Mouse (Mus musculus) testis, adult 2 months (tissue): ENCODE data around the gene Vmn1r19.

Experiments used
- CTCF ChIP-seq: fragments of 200-500 bp; IDR thresholded peaks from 2 replicates; pipeline ENCODE4 v1.5.1; 2012; ENCODE audit warnings: low read depth, mild to moderate bottlenecking, inconsistent platforms, low read length, moderate library complexity; ENCODE audit not compliant: control insufficient read depth, insufficient read depth, insufficient replicate concordance
- POLR2A ChIP-seq: fragments of 200-500 bp; IDR thresholded peaks from 2 replicates; pipeline ENCODE4 v1.6.1; 2012; ENCODE audit warnings: low read depth, mild to moderate bottlenecking, inconsistent platforms, low read length, moderate library complexity; ENCODE audit not compliant: control insufficient read depth

GRCm38 (mm10) chr6:57363627-57364026, 40.0 kb upstream of the Vmn1r19 start, which contains the start of gene Vmn1r17:
- TF ChIP-seq CTCF (no peak), POLR2A (no peak)
